Mouse (Mus musculus) retina, postnatal 7 days (tissue): ENCODE results near the gene Slbp.

Source experiments
- DNase-seq: peaks from one replicate; pipeline ENCODE4 v3.0.0-alpha.2; 2012; ENCODE audit warnings: low read depth, low spot score

The Slbp gene

GRCm38 (mm10) chr5:33629301-33629987 lies 22.9 kb downstream of the Slbp start, which contains the start of the genes Fam53a and Gm9903:
Gene Fam53a (minus strand): TSS chr5:33629635.
Gene Gm9903 (plus strand): TSS chr5:33629925.
- DNase-seq = peak; percentile 94

- no peak for DNase-seq
These were observed 23.5 kb downstream of the Slbp start for GRCm38 (mm10) chr5:33628820-33629300.

- no peak for DNase-seq
These were observed 24.4 kb downstream of the Slbp start for GRCm38 (mm10) chr5:33627968-33628367.

GRCm38 (mm10) chr5:33623766-33624165 lies 28.6 kb downstream of the Slbp start:
- no peak for DNase-seq

GRCm38 (mm10) chr5:33622671-33623070 lies 29.7 kb downstream of the Slbp start:
- no peak for DNase-seq

GRCm38 (mm10) chr5:33614391-33614790 lies 38.0 kb downstream of the Slbp start:
- no peak for DNase-seq

GRCm38 (mm10) chr5:33611795-33612194 lies 40.6 kb downstream of the Slbp start:
- no peak for DNase-seq

GRCm38 (mm10) chr5:33609226-33609625 lies 43.1 kb downstream of the Slbp start:
- DNase-seq = no peak

- DNase-seq = no peak
These were observed 44.9 kb downstream of the Slbp start for GRCm38 (mm10) chr5:33607434-33607833.

- DNase-seq = no peak
These were observed 45.7 kb downstream of the Slbp start for GRCm38 (mm10) chr5:33606631-33607030.

GRCm38 (mm10) chr5:33605314-33605713 lies 47.1 kb downstream of the Slbp start:
- no peak for DNase-seq

- DNase-seq = no peak
These were observed 58.8 kb downstream of the Slbp start for GRCm38 (mm10) chr5:33593620-33594019.

- DNase-seq = peak; percentile 75
These were observed 63.0 kb downstream of the Slbp start for GRCm38 (mm10) chr5:33589221-33589888.

GRCm38 (mm10) chr5:33588066-33588465 lies 64.3 kb downstream of the Slbp start:
- DNase-seq = no peak

- no peak for DNase-seq
These were observed 64.8 kb downstream of the Slbp start for GRCm38 (mm10) chr5:33587498-33588058.
